Mouse (Mus musculus): ENCODE measurements at regions not wholly inside any gene's neighbourhood (a gene's known extent, or its start where the extent isn't known, plus 50 kb on each side); places are given as distances from the start of the nearest gene placed in this dataset.

GRCm38 (mm10) chr19:54971440-54972211, 155.4 kb downstream of the Gpam start:
- TF ChIP-seq POLR2A (IDR thresholded peaks at IDR 0.05; ENCODE audit: extremely low read depth, insufficient read depth, low read length) (no peak), CTCF (IDR thresholded peaks at IDR 0.05; ENCODE audit: extremely low read depth, insufficient read depth, low read length) (no peak)
